8 mouse cellular contexts compared by ENCODE assay signal in genomic region chr2:30415936-30416648, GRCm38 (mm10). TPM values are rescaled to one million over a fixed set of nuclear protein-coding genes. Genes with fewer than 3 reads are reported as not detected.
A peak's percentile ranks its signal among the peaks of the same experiment; 100 is the strongest.
DNase-seq lines count a peak whose midpoint lies in the region; ATAC-seq and TF ChIP-seq lines count a peak whose summit lies in the region.

Ptpa (plus strand) TSS chr2:30416039.

- TF ChIP-seq POLR2A in cortical plate, adult 2 months (IDR thresholded peaks at IDR 0.05; ENCODE audit: extremely low read depth, insufficient read depth, low read length): peak; percentile 85

- H3K4me1 ChIP-seq in cortical plate, adult 2 months (ENCODE audit: control insufficient read depth, insufficient read depth, low read length): peaks cover 6% of the 10 kb centered on the region; the same call in 1 of the 2 replicates

- TF ChIP-seq CTCF in cortical plate, adult 2 months (IDR thresholded peaks at IDR 0.05; ENCODE audit: extremely low read depth, insufficient read depth, low read length): no peak

- peak; percentile 81 for ATAC-seq in inflammation-experienced regulatory T-cells, adult 6 months
- peak; percentile 55 for ATAC-seq in megakaryocyte-erythroid progenitor cell, adult 5-6 weeks (replicated peaks; ENCODE audit: low FRiP score, low TSS enrichment, poor library complexity, severe bottlenecking)

- intact Hi-C loops in gastrocnemius, postnatal 14 days (cut with DNase I; ENCODE audit: low total_unique reads): no loop called here
- intact Hi-C loops in left cerebral cortex, postnatal 10 days (cut with DNase I): no loop called here

- peak within 1 kb of the TSS; percentile 99 for H3K27ac ChIP-seq in cortical plate, adult 2 months (ENCODE audit: insufficient read depth, low read length)

- H3K4me3 ChIP-seq in cortical plate, adult 2 months (ENCODE audit: insufficient read depth, low read length): peak within 1 kb of the TSS; percentile 83

- peak; percentile 96 for DNase-seq in ZHBTc4 (ENCODE audit: low read depth, low spot score)
- DNase-seq in gastrocnemius, postnatal 14 days: peak; percentile 93
- peak; percentile 91 to 96 for DNase-seq in left cerebral cortex, postnatal 10 days (ENCODE audit: extremely low spot score in 1 of 2, low spot score in 2 of 2)
- peak; percentile 94 for DNase-seq in right cerebral cortex, postnatal 25 days
- DNase-seq in urinary bladder, postnatal 4 days (ENCODE audit: low spot score in 2 of 2): peak; percentile 91 to 92

RNA-seq across cellular contexts. Expression of gene Ptpa, which starts in this region (rescaled TPM):
- polyA plus RNA-seq in cortical plate, adult 2 months (2012; rRNA removed): 167 and 176 TPM in 2 replicates
- total RNA-seq in gastrocnemius, postnatal 14 days (2021): 10 to 100 TPM; 71.1 to 80.7 TPM
- 10 to 100 TPM; 36.5 to 78.0 (median 49.8) TPM for polyA plus RNA-seq in inflammation-experienced regulatory T-cells, adult 6 months (2017; shearing (Covaris generic))
- 100 to 1,000 TPM; 144 to 145 TPM for total RNA-seq in left cerebral cortex, postnatal 10 days (2021)
- 228 and 237 TPM in 2 replicates for total RNA-seq in megakaryocyte-erythroid progenitor cell, adult 5-6 weeks (2014; fragmentation: Nextera tagmentation)
- 74.1 and 93.5 TPM in 2 replicates for total RNA-seq in megakaryocyte-erythroid progenitor cell, adult 5-6 weeks (2017)

Comparison
In these comparisons a context has a peak if more than half of its experiments do, and no peak if none do; other contexts are left out.
1. Peak in every context shown above with its lines: DNase-seq, ATAC-seq, H3K4me3 ChIP-seq and H3K27ac ChIP-seq.